Mouse (Mus musculus): ENCODE measurements around the gene Cyp21a1. TPM values are rescaled to one million over a fixed set of nuclear protein-coding genes. Genes with fewer than 3 reads are reported as not detected.
A peak's percentile ranks its signal among the peaks of the same experiment; 100 is the strongest.
"Not testable (repeated sequence)": the region's sequence is repeated elsewhere in the genome, so short reads cannot be mapped to it uniquely, and the experiment has no call there.

Cyp21a1 gene
- polyA plus RNA-seq, 1 experiment from 2014 or later = not detected

DNA sequence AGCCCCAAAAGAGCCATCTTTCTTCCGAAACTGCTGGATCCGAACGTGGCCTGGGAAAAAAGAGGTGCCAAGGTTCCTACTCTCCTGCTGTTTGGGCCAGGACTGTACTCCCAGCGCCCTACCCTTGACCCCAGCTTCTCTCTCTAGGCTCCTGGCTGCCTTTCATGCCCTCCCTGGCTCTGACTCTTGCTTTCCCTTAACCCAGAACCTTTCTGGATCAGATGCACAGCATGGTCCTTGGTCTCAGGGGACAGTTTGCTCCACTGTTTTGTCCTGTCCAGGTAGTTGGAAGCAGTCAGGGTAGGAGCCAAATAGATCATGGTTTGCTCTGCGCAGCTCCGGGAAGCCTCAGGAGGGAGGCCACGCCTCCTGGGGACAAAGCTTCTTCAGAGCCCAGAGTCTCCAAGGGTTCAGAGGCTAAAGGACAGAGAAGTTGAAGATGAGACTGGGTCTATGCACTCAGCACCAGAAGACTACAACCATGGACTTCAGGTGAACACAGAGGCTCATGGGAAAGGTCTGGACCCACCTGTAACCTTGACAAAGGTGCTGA is 10.5 kb upstream of the Cyp21a1 start:
- no peak overlapping the region for H3K4me3 ChIP-seq (ENCODE audit: low read depth, low read length)
- 70% methylated on average over 7 of the region's 7 CpGs for WGBS
- H3K27ac ChIP-seq (ENCODE audit: low read length) = no peak overlapping the region
- DNase-seq (ENCODE audit: low spot score) (no peak), ATAC-seq (no peak)
- TF ChIP-seq EP300 (IDR thresholded peaks at IDR 0.05) (no peak), CTCF (IDR thresholded peaks at IDR 0.05) (no peak)
- H3K4me2 ChIP-seq (replicated peaks; ENCODE audit: low read depth, low read length) = no peak overlapping the region
- no peaks in the 10 kb centered on the region for H3K9me3 ChIP-seq (ENCODE audit: low read length)
- H3K36me3 ChIP-seq (ENCODE audit: insufficient read depth, low read length) = no peaks in the 10 kb centered on the region
- H3K4me1 ChIP-seq (ENCODE audit: insufficient read depth, low read depth, low read length) = no peaks in the 10 kb centered on the region
- H3K9ac ChIP-seq (replicated peaks; ENCODE audit: low read depth) = no peak overlapping the region
- H3K27me3 ChIP-seq (replicated peaks; ENCODE audit: insufficient read depth, low read length) = no peaks in the 10 kb centered on the region

GRCm38 (mm10) chr17:34813747-34814146 is 9.4 kb upstream of the Cyp21a1 start:
- not testable (repeated sequence) for H3K9ac ChIP-seq (replicated peaks; ENCODE audit: low read depth); H3K27me3 ChIP-seq (replicated peaks; ENCODE audit: insufficient read depth, low read length); H3K4me1 ChIP-seq (ENCODE audit: insufficient read depth, low read depth, low read length); H3K27ac ChIP-seq (ENCODE audit: low read length); H3K36me3 ChIP-seq (ENCODE audit: insufficient read depth, low read length); H3K4me2 ChIP-seq (replicated peaks; ENCODE audit: low read depth, low read length); H3K9me3 ChIP-seq (ENCODE audit: low read length); H3K4me3 ChIP-seq (ENCODE audit: low read depth, low read length); ATAC-seq
- WGBS = 54% methylated on average over 11 of the region's 12 CpGs
- peak; percentile 69 for TF ChIP-seq CTCF (IDR thresholded peaks at IDR 0.05)
- DNase-seq (ENCODE audit: low spot score) = peak; percentile 32

- DNase-seq (ENCODE audit: low spot score) (no peak), ATAC-seq (no peak)
- WGBS = 64% methylated on average over 15 of the region's 15 CpGs
- H3K4me3 ChIP-seq (ENCODE audit: low read depth, low read length) = no peak overlapping the region
- H3K9ac ChIP-seq (replicated peaks; ENCODE audit: low read depth) = no peak overlapping the region
- H3K36me3 ChIP-seq (ENCODE audit: insufficient read depth, low read length) = no peaks in the 10 kb centered on the region
- H3K4me2 ChIP-seq (replicated peaks; ENCODE audit: low read depth, low read length) = no peak overlapping the region
- H3K27me3 ChIP-seq (replicated peaks; ENCODE audit: insufficient read depth, low read length) = no peaks in the 10 kb centered on the region
- H3K9me3 ChIP-seq (ENCODE audit: low read length) = no peaks in the 10 kb centered on the region
- no peak overlapping the region for H3K27ac ChIP-seq (ENCODE audit: low read length)
- TF ChIP-seq EP300 (IDR thresholded peaks at IDR 0.05) = no peak
- no peaks in the 10 kb centered on the region for H3K4me1 ChIP-seq (ENCODE audit: insufficient read depth, low read depth, low read length)
These were observed 6.9 kb upstream of the Cyp21a1 start for GRCm38 (mm10) chr17:34811275-34811674.

GRCm38 (mm10) chr17:34810811-34811210 is 6.5 kb upstream of the Cyp21a1 start:
- WGBS = 75% methylated on average over 7 of the region's 8 CpGs

DNA sequence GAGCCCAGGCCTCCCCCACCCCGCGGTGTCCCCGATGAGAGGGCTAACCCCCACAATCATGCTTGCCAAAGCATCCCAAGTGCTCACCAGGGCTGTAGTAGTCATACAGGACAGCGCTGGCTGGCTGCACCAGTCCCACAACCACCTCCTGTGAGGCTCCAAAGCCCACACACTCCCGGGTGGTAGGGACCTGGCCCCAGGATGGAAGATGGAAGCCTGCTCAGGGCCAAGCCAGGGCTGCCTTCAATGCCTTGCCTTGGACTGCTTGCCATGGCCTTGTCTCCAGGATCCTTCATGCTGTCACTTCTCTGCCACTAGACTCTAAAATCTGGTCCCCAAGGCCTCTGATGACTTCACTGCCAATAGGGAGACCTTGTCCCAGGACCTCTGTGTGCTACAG is 6.0 kb upstream of the Cyp21a1 start:
- H3K4me1 ChIP-seq (ENCODE audit: insufficient read depth, low read depth, low read length); ATAC-seq; H3K4me3 ChIP-seq (ENCODE audit: low read depth, low read length); H3K36me3 ChIP-seq (ENCODE audit: insufficient read depth, low read length); H3K27me3 ChIP-seq (replicated peaks; ENCODE audit: insufficient read depth, low read length); DNase-seq (ENCODE audit: low spot score); H3K9ac ChIP-seq (replicated peaks; ENCODE audit: low read depth); H3K27ac ChIP-seq (ENCODE audit: low read length); H3K9me3 ChIP-seq (ENCODE audit: low read length); H3K4me2 ChIP-seq (replicated peaks; ENCODE audit: low read depth, low read length): not testable (repeated sequence)
- WGBS = 77% methylated on average over 5 of the region's 5 CpGs

More at GRCm38 (mm10) chr17:34810811-34811210, 6.5 kb upstream of the Cyp21a1 start:
- H3K27me3 ChIP-seq (replicated peaks; ENCODE audit: insufficient read depth, low read length); H3K4me2 ChIP-seq (replicated peaks; ENCODE audit: low read depth, low read length); H3K36me3 ChIP-seq (ENCODE audit: insufficient read depth, low read length); DNase-seq (ENCODE audit: low spot score); H3K4me3 ChIP-seq (ENCODE audit: low read depth, low read length); H3K9ac ChIP-seq (replicated peaks; ENCODE audit: low read depth); H3K27ac ChIP-seq (ENCODE audit: low read length); H3K9me3 ChIP-seq (ENCODE audit: low read length); ATAC-seq; H3K4me1 ChIP-seq (ENCODE audit: insufficient read depth, low read depth, low read length): not testable (repeated sequence)

- no peak overlapping the region for H3K4me2 ChIP-seq (replicated peaks; ENCODE audit: low read depth, low read length)
- ATAC-seq (no peak), DNase-seq (ENCODE audit: low spot score) (no peak)
- TF ChIP-seq CTCF (IDR thresholded peaks at IDR 0.05) = no peak
- no peak for TF ChIP-seq EP300 (IDR thresholded peaks at IDR 0.05)
- no peaks in the 10 kb centered on the region for H3K9me3 ChIP-seq (ENCODE audit: low read length)
- no peaks in the 10 kb centered on the region for H3K27me3 ChIP-seq (replicated peaks; ENCODE audit: insufficient read depth, low read length)
- no peak overlapping the region for H3K27ac ChIP-seq (ENCODE audit: low read length)
- H3K4me3 ChIP-seq (ENCODE audit: low read depth, low read length) = no peak overlapping the region
- H3K36me3 ChIP-seq (ENCODE audit: insufficient read depth, low read length) = no peaks in the 10 kb centered on the region
- no peaks in the 10 kb centered on the region for H3K4me1 ChIP-seq (ENCODE audit: insufficient read depth, low read depth, low read length)
- WGBS = 65% methylated on average over 6 of the region's 6 CpGs
- H3K9ac ChIP-seq (replicated peaks; ENCODE audit: low read depth) = no peak overlapping the region
These were observed 4.3 kb upstream of the Cyp21a1 start for GRCm38 (mm10) chr17:34808599-34809205.

DNA sequence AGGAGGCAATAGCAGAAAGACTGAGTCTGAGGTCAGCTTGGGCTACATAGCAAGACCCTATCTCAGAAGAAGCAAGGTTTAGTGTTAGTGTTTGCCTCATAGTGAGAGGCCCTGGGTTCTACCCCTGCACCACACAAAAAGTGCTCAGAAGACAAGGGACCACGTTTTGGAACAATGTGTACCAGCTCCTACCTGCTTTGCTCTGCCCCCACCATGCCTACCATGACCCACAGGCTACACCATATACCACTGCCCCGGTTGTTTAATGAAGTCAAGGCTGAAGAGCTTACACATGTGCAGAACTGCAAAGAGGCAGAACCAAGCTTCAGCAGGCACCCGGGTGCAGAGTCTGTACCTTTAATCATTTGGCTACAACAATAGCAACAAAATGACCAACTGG is 2.8 kb upstream of the Cyp21a1 start:
- no peaks in the 10 kb centered on the region for H3K36me3 ChIP-seq (ENCODE audit: insufficient read depth, low read length)
- H3K27me3 ChIP-seq (replicated peaks; ENCODE audit: insufficient read depth, low read length) = no peaks in the 10 kb centered on the region
- H3K27ac ChIP-seq (ENCODE audit: low read length) = no peak overlapping the region
- 58% methylated on average over 3 of the region's 3 CpGs for whole genome bisulfite sequencing
- ATAC-seq = no peak
- no peak overlapping the region for H3K4me2 ChIP-seq (replicated peaks; ENCODE audit: low read depth, low read length)
- no peaks in the 10 kb centered on the region for H3K4me1 ChIP-seq (ENCODE audit: insufficient read depth, low read depth, low read length)
- TF ChIP-seq EP300 (IDR thresholded peaks at IDR 0.05) = no peak
- TF ChIP-seq CTCF (IDR thresholded peaks at IDR 0.05) = no peak
- H3K9me3 ChIP-seq (ENCODE audit: low read length) = no peaks in the 10 kb centered on the region
- H3K9ac ChIP-seq (replicated peaks; ENCODE audit: low read depth) = no peak overlapping the region
- no peak for DNase-seq (ENCODE audit: low spot score)
- no peak overlapping the region for H3K4me3 ChIP-seq (ENCODE audit: low read depth, low read length)
